Mouse (Mus musculus) G1E (cell line): ENCODE results near the gene Atxn2.

Experiments used
- CTCF ChIP-seq: IDR thresholded peaks from 2 replicates; pipeline ENCODE4 v1.5.1; 2012; ENCODE audit warnings: low read depth, low read length, inconsistent platforms, mixed read lengths
- GATA1 ChIP-seq: IDR thresholded peaks from 2 replicates; pipeline ENCODE4 v1.6.1; 2012; ENCODE audit warnings: borderline replicate concordance, low read length, inconsistent platforms, mixed read lengths
- GATA2 ChIP-seq: IDR thresholded peaks from 2 replicates; pipeline ENCODE4 v1.6.1; 2012; ENCODE audit warnings: low read depth, low read length, inconsistent platforms, borderline replicate concordance
- POLR2AphosphoS5 ChIP-seq: IDR thresholded peaks from 2 replicates; pipeline ENCODE4 v1.6.1; 2012; ENCODE audit warnings: low read depth, low read length, inconsistent platforms; ENCODE audit not compliant: insufficient replicate concordance
- TAL1 ChIP-seq: conservative IDR thresholded peaks from 2 replicates; pipeline ENCODE4 v1.6.1; 2012; ENCODE audit warnings: low read depth, low read length, inconsistent platforms, mixed read lengths

GRCm38 (mm10) chr5:121767564-121767963, 56.4 kb downstream of the Atxn2 start:
- TF ChIP-seq CTCF: no peak
- no peak for TF ChIP-seq TAL1
- no peak for TF ChIP-seq POLR2AphosphoS5
- no peak for TF ChIP-seq GATA1
- TF ChIP-seq GATA2: no peak
